Mouse (Mus musculus) stomach, postnatal 0 days (tissue): Measurements from ENCODE around the gene Pik3ca.

Source experiments
- CTCF ChIP-seq: IDR thresholded peaks from 2 replicates; pipeline ENCODE4 v1.5.1; 2016; ENCODE audit warnings: antibody characterized with exemption, low read depth, mild to moderate bottlenecking, moderate library complexity
- EP300 ChIP-seq: optimal IDR thresholded peaks from 2 replicates; pipeline ENCODE3; 2016; ENCODE audit warnings: antibody characterized with exemption

DNA sequence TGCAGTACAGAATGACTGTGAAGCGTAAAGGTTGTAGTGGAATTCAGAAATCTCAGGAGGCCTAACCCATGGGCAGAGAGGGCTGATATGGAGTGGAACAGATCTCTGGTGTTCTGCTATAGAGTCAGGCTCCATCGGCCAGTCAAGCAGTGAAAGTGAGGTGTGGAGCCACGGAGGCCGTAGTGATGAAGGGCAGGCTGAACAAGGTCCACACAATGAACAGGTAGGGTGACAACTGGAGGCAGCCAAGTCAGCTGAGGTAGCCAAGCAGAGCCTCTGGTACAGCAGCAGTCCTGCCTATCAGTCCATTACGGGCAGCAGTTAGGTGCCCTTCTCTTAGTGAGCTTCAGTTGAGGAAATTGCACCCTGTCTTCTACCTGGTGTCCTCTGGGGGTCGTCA is 24.2 kb upstream of the Pik3ca start:
- no peak for TF ChIP-seq EP300
- TF ChIP-seq CTCF: no peak
